Mouse (Mus musculus) limb, embryonic 15.5 days (tissue): ENCODE results near the gene Cebpb. TPM values are rescaled to one million over a fixed set of nuclear protein-coding genes. Genes with fewer than 3 reads are reported as not detected.

Experiments
- ATAC-seq: fragments of 200-750 bp; cut with Nextera tagmentation; 2 replicates; pipeline ENCODE4 v1.8.0; 2017; ENCODE audit warnings: low read depth, moderate TSS enrichment; ENCODE audit not compliant: insufficient number of reproducible peaks, low FRiP score, low TSS enrichment
- H3K27ac ChIP-seq: fragments of 300-500 bp; sonication (generic); 2 replicates; pipeline ENCODE4 v1.5.1; 2015; ENCODE audit warnings: moderate library complexity, mild to moderate bottlenecking, inconsistent platforms
- H3K27me3 ChIP-seq: fragments of 300-500 bp; sonication (generic); 2 replicates; pipeline ENCODE4 v1.6.1; 2015; ENCODE audit warnings: inconsistent platforms
- H3K36me3 ChIP-seq: fragments of 300-500 bp; sonication (generic); 2 replicates; pipeline ENCODE4 v1.6.1; 2015; ENCODE audit warnings: inconsistent platforms
- H3K4me1 ChIP-seq: fragments of 300-500 bp; sonication (generic); 2 replicates; pipeline ENCODE4 v1.6.1; 2015; ENCODE audit warnings: inconsistent platforms
- H3K4me2 ChIP-seq: fragments of 300-500 bp; sonication (generic); 2 replicates; pipeline ENCODE4 v1.6.1; 2015; ENCODE audit warnings: mild to moderate bottlenecking, inconsistent platforms
- H3K4me3 ChIP-seq: fragments of 300-500 bp; sonication (generic); 2 replicates; pipeline ENCODE4 v1.5.1; 2015; ENCODE audit warnings: mild to moderate bottlenecking, inconsistent platforms
- H3K9ac ChIP-seq: fragments of 300-500 bp; sonication (generic); 2 replicates; pipeline ENCODE4 v1.6.1; 2015; ENCODE audit warnings: inconsistent platforms
- H3K9me3 ChIP-seq: fragments of 300-500 bp; sonication (generic); 2 replicates; pipeline ENCODE4 v1.6.1; 2016; ENCODE audit warnings: inconsistent platforms
- WGBS: fragments of 180-500 bp; shearing (Covaris S2); methylation state at CpG from one replicate; pipeline ENCODE4 v1.1.7; 2015; 5-methylcytosine and 5-hydroxymethylcytosine counted together
- polyA plus RNA-seq: library from polyadenylated mRNA; unstranded; fragments of >200 nt; fragmentation: Nextera tagmentation; extraction: Ambion mirVana; gene quantifications from 2 replicates; pipeline ENCODE4 v1.2.1, GENCODE M21; 2015

Gene Cebpb
- polyA plus RNA-seq, 1 experiment from 2014 or later: 25.0 TPM

DNA sequence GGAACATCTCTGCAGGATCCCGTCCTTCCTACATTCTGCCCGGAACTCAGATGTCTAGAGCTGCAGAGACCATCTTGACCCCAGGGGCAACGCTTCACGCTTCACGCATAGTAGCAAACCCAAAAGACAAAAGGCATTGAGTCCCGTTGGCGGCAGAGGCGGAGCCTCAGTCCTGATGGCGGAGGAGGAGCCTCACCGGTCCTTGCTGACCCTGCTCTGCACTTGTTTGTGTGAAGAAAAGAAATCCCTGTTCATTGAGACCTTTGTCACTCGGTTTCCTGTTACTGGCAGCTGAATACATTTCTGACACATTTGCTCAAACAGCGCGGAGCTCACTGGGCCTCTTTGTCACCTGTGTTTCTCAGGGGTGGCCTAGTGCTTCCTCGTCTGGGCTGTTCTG lies 6.8 kb downstream of the Cebpb start:
- Histone ChIP-seq H3K27me3 (peaks cover 14% of the 10 kb centered on the region), H3K9me3 (no peaks in the 10 kb centered on the region), H3K36me3 (no peaks in the 10 kb centered on the region), H3K27ac (no peak overlapping the region), H3K9ac (no peak overlapping the region), H3K4me1 (peaks cover 25% of the 10 kb centered on the region), H3K4me2 (no peak overlapping the region), H3K4me3 (no peak overlapping the region)
- ATAC-seq: no peak
- 84% methylated on average over 14 of the region's 14 CpGs for WGBS

DNA sequence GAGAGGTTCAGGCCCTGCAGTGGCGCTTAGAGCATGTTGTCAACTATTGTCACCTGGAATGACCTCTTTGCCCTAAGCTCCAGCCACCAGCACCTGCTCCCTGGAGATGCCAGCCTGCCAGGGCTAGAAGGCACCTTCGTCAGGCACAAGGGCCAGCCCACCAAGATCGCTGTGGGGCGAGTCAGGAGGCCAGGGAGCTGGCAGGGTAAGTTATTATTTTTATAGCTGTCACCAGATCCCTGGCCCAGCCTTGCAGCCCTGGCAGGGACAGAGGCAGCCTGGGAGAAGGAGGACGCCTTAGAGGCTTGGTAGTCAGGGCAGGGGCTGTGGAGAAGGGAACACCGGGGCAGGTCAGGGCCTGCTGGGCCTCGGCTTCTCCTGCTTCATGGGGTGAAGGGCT lies 7.4 kb downstream of the Cebpb start:
- H3K4me2 ChIP-seq: no peak overlapping the region
- no peak overlapping the region for H3K9ac ChIP-seq
- peaks cover 7% of the 10 kb centered on the region for H3K27me3 ChIP-seq
- ATAC-seq: no peak
- H3K4me3 ChIP-seq: no peak overlapping the region
- no peaks in the 10 kb centered on the region for H3K9me3 ChIP-seq
- H3K4me1 ChIP-seq: peaks cover 18% of the 10 kb centered on the region
- 59% methylated on average over 7 of the region's 7 CpGs for WGBS
- no peaks in the 10 kb centered on the region for H3K36me3 ChIP-seq
- no peak overlapping the region for H3K27ac ChIP-seq

DNA sequence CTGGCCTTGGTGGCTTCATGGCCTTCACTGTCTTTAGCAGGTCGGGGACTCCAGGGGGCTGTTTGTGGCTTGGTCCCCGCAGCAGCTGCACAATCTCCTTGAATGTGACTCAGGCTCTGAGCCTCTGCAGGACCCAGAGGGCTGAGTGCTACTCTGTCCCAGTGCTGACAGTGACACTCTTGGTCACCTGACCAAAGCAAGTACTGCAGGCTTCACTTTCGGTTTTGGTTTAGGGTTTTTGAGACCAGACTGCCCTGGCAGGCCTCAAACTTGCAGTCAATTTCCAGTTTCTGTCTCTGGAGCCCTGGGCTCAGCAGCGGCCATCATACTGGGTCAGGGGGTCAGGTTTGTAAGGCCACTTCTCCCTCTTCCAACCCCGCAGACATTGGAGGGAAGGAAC lies 9.2 kb downstream of the Cebpb start:
- ATAC-seq: no peak
- Histone ChIP-seq H3K27me3 (no peaks in the 10 kb centered on the region), H3K4me1 (peaks cover 15% of the 10 kb centered on the region), H3K9ac (no peak overlapping the region), H3K36me3 (no peaks in the 10 kb centered on the region), H3K9me3 (no peaks in the 10 kb centered on the region), H3K27ac (no peak overlapping the region), H3K4me3 (no peak overlapping the region), H3K4me2 (no peak overlapping the region)
- WGBS: 50% methylated on average over 5 of the region's 5 CpGs

DNA sequence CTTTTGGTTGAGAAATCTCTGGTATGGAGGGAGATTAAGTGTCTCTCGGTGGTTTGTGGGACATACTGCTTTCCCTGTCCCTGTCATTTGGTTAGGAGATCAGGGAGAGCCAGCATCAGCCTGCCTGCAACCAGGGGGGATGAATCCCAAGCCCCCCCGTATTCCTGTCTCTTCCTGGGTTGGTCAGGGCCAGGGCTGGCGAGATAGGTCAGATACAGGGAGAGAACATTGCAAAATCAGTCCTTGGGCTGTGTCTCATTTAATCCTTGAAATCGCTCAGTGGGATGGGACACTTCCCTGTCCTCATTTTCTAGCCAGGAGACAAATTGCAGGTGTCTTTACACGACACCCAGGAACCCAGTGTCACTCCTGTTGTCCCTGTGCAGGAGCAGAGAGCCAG lies 11.3 kb downstream of the Cebpb start:
- H3K36me3 ChIP-seq: no peaks in the 10 kb centered on the region
- H3K9me3 ChIP-seq: no peaks in the 10 kb centered on the region
- H3K27me3 ChIP-seq: no peaks in the 10 kb centered on the region
- WGBS: 72% methylated on average over 5 of the region's 5 CpGs
- H3K4me3 ChIP-seq: no peak overlapping the region
- H3K27ac ChIP-seq: no peak overlapping the region
- no peak for ATAC-seq
- H3K9ac ChIP-seq: no peak overlapping the region
- no peak overlapping the region for H3K4me2 ChIP-seq
- H3K4me1 ChIP-seq: peaks cover 15% of the 10 kb centered on the region

DNA sequence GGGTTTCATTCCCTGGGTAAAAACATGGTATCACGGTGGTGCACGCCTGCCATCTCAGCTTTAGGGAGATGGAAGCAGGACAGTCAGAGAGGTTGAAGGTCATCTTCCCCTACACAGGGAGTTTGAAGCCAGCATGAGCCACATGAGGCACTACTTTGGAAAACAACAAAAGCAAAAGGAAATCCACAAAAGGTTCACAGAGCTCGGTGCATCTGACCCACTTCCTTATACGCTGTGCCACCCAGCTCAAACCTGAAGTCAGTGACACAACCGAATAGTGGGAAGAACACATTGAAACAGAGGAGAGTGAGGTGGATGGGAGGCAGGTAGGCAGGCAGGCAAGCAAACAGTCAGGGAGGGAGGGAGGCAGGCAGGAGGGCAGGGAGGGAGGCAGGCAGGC lies 12.8 kb downstream of the Cebpb start:
- no peak overlapping the region for H3K27ac ChIP-seq
- no peak overlapping the region for H3K4me3 ChIP-seq
- 75% methylated on average over 5 of the region's 5 CpGs for WGBS
- no peaks in the 10 kb centered on the region for H3K36me3 ChIP-seq
- peaks cover 22% of the 10 kb centered on the region for H3K4me1 ChIP-seq
- no peak for ATAC-seq
- no peak overlapping the region for H3K9ac ChIP-seq
- no peak overlapping the region for H3K4me2 ChIP-seq
- H3K9me3 ChIP-seq: no peaks in the 10 kb centered on the region
- H3K27me3 ChIP-seq: no peaks in the 10 kb centered on the region

DNA sequence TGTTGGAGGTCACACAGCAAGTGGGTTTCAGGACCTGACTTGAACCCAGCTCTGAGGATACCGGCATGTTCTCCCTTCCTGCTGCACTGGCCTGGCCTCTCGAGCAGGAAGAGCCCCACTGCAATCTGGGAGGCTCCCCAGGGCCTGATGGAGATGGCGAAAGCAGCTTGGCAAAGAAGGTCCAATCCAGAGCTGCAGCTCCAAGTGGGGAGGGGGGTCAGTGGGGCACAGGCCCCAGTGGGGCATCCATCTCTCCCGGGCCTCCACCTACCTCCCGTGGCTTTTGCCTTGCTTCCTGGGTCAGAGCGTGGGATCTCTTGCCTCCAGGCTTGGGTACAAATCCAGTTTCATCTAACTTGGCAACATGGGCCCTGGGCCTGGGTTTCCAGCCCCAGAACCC lies 13.4 kb downstream of the Cebpb start:
- ATAC-seq: no peak
- WGBS: 66% methylated on average over 6 of the region's 6 CpGs
- Histone ChIP-seq H3K36me3 (no peaks in the 10 kb centered on the region), H3K27me3 (no peaks in the 10 kb centered on the region), H3K9ac (no peak overlapping the region), H3K4me3 (no peak overlapping the region), H3K4me2 (no peak overlapping the region), H3K9me3 (no peaks in the 10 kb centered on the region), H3K4me1 (peaks cover 22% of the 10 kb centered on the region), H3K27ac (no peak overlapping the region)

DNA sequence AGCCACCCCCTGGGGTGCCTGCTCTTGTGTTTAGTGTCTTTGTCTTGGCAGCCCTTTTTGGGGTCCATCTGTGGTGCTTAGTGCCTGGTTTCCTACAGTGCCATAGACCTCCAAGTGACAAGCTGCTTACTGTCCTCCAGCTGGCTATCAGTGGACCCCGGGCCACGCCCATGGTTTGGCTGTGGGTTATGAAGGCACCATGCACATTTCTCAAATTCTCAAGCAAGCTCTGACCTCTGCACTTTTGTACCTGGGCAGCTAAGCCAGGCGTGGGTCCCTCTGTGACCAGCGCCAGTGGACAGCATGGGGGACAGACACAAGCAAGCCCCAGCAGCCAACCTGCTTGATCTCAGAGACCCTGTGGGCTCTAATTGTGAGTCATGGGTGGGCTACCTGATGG lies 15.7 kb downstream of the Cebpb start:
- Histone ChIP-seq H3K4me3 (no peak overlapping the region), H3K27me3 (no peaks in the 10 kb centered on the region), H3K9me3 (no peaks in the 10 kb centered on the region), H3K4me1 (peaks cover 22% of the 10 kb centered on the region), H3K27ac (no peak overlapping the region), H3K4me2 (no peak overlapping the region), H3K9ac (no peak overlapping the region), H3K36me3 (no peaks in the 10 kb centered on the region)
- ATAC-seq: no peak
- WGBS: 85% methylated on average over 4 of the region's 4 CpGs

DNA sequence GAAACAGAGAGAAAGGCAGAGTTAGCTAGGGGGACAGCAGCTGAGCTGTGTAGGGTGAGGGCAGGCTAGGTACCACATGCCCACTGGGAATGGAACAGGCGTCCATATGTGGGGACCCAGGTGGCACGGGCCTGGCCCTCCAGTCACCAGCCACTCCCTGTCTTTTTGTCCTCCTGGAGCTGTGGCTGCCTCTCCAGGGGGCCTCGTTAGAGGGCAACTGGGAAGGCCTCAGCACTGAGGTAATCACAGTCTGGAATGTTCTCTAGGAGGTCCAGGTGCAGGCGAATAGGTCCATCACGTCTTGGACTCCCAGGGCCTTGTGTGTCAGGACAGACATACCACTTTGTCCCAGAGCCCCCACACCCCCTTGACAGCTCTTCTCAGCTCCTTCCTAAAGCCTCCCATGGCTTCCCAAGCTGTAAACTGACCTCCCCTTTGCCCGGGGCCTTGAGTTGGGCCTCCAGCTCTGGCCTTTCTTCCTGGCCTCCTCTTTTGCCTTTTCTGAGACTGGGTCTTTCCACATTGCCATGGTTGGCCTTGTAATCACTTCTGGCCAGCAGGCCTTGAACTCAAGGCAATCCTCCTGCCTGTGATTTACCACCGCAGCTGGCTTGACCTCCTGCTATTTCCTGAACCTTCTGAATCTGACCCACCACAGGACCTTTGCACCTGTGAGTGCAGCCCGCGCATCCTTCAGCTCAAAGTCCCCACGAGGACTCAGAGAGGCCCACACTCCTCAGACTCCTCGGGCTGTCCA lies 17.6 kb downstream of the Cebpb start:
- Histone ChIP-seq H3K9ac (no peak overlapping the region), H3K4me2 (no peak overlapping the region), H3K27me3 (no peaks in the 10 kb centered on the region), H3K36me3 (no peaks in the 10 kb centered on the region), H3K4me1 (peaks cover 27% of the 10 kb centered on the region), H3K4me3 (no peak overlapping the region), H3K9me3 (no peaks in the 10 kb centered on the region), H3K27ac (no peak overlapping the region)
- WGBS: 61% methylated on average over 11 of the region's 11 CpGs
- no peak for ATAC-seq

DNA sequence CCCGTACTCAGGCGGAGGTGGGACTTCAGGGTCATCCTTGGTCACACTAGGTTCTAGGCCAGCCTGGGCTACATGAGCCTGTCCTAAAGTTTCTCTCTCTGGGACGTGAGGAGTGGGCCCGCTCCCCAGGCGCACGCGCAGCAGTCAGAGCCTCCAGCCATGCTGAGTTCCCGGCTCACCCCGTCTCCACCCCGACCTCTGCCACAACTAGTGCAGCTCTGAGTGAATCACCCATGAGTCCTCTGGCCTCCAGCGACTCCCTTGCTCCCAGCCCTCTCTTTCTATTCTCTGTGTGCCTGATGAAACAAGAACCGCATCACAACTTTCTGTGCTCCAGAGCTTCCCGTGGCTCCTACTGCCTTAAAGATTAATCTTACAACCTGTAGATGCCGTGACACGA lies 19.7 kb downstream of the Cebpb start:
- H3K4me2 ChIP-seq: no peak overlapping the region
- no peaks in the 10 kb centered on the region for H3K27me3 ChIP-seq
- WGBS: 52% methylated on average over 15 of the region's 15 CpGs
- no peak for ATAC-seq
- peaks cover 23% of the 10 kb centered on the region for H3K4me1 ChIP-seq
- no peak overlapping the region for H3K27ac ChIP-seq
- no peak overlapping the region for H3K4me3 ChIP-seq
- no peak overlapping the region for H3K9ac ChIP-seq
- H3K9me3 ChIP-seq: no peaks in the 10 kb centered on the region
- no peaks in the 10 kb centered on the region for H3K36me3 ChIP-seq

DNA sequence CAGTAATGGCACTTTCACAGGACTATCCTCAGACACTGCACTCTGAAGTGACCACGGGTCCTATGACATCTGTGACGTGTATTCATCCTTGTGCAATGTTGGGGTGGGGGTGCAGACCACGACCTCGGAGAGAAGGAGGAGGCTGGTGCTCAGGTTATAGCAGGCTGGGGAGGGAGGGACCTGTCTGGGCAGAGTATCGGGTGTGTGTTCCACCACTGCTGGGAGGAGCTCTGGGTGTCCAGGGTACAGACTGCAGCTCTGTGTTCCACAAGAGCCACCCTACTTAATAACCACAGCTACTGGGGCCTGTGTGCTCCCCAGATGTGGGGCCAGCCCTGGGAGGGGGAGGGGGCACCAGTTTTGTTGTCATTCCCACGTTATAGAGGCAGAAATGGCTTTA lies 21.3 kb downstream of the Cebpb start:
- ATAC-seq: no peak
- no peaks in the 10 kb centered on the region for H3K27me3 ChIP-seq
- H3K27ac ChIP-seq: peak overlapping the region; percentile 33; the same call in 1 of the 2 replicates
- H3K4me2 ChIP-seq: no peak overlapping the region
- no peaks in the 10 kb centered on the region for H3K36me3 ChIP-seq
- H3K9ac ChIP-seq: no peak overlapping the region
- WGBS: 51% methylated on average over 6 of the region's 6 CpGs
- peaks cover 25% of the 10 kb centered on the region for H3K4me1 ChIP-seq
- no peaks in the 10 kb centered on the region for H3K9me3 ChIP-seq
- H3K4me3 ChIP-seq: no peak overlapping the region

DNA sequence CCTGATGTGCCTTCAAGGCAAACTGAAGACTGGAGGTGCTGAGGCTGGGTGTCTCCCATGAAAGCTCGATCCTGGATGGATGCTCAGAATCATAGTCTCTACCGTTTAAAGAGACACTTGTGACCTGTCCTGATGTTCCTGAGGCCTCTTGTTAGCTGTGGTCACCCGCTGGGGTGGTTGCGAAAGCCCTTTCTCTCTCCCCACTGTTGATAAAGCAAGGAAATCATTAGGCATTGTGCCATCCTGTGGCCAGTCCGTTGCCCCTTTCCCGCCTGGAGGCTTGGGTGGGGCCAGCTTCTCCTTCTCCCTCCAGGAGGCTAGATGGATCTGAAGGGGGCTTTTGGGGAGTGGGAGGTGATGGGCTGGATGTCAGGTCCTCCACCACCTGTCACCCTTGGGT lies 21.9 kb downstream of the Cebpb start:
- Histone ChIP-seq H3K9ac (no peak overlapping the region), H3K36me3 (no peaks in the 10 kb centered on the region), H3K4me3 (no peak overlapping the region), H3K4me1 (peaks cover 25% of the 10 kb centered on the region), H3K27ac (no peak overlapping the region), H3K4me2 (no peak overlapping the region), H3K27me3 (no peaks in the 10 kb centered on the region), H3K9me3 (no peaks in the 10 kb centered on the region)
- 69% methylated on average over 6 of the region's 6 CpGs for WGBS
- ATAC-seq: no peak

DNA sequence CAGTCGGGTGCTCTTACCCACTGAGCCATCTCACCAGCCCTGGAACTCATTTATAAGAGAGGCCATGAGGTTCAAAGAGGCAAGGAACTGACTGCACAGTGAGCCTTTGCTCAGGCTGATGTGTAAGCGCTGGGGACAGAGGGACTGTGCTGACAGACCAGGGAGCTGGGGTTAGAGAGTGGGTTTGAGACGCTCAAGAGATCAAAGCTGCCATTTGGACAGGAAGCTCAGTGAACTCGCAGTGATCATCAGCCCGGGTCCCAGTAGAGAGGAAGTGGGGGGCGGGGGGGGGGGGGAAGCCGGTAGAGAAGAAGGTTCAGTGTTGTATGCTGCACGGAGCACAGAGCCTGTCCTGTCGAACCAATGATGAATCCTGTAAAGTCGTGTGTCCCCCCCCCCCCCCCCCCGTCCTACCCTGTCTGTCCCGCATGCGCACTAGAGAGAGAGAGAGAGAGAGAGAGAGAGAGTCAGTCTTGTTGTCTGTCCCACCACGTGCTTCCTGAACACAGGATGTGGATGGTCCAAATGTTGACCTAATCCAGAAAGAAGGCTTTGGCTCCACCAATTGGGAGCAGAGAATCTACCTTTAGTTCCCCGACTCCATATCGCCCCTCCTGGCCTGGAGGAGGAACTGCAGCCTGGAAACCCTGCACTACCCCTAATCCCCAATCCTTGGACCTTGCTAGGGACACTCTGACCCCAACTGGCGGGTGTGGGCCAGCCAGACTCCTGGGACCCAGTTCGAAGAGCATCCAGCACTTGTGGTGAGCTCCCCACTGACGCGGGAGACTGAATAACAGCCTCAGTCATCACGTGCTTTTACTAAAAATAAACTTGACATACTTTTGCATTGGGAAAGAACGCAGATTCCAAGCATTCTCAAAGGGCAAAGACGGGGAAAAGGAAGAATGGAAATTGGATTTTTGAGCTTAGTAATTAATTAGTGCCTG lies 24.4 kb downstream of the Cebpb start:
- peaks cover 14% of the 10 kb centered on the region for H3K4me1 ChIP-seq
- H3K27ac ChIP-seq: no peak overlapping the region
- no peak for ATAC-seq
- H3K9ac ChIP-seq: no peak overlapping the region
- no peaks in the 10 kb centered on the region for H3K36me3 ChIP-seq
- WGBS: 58% methylated on average over 19 of the region's 23 CpGs
- no peak overlapping the region for H3K4me3 ChIP-seq
- no peaks in the 10 kb centered on the region for H3K27me3 ChIP-seq
- no peak overlapping the region for H3K4me2 ChIP-seq
- no peaks in the 10 kb centered on the region for H3K9me3 ChIP-seq
